ENCODE assay signal across 10 mouse cellular contexts in the genomic region with DNA sequence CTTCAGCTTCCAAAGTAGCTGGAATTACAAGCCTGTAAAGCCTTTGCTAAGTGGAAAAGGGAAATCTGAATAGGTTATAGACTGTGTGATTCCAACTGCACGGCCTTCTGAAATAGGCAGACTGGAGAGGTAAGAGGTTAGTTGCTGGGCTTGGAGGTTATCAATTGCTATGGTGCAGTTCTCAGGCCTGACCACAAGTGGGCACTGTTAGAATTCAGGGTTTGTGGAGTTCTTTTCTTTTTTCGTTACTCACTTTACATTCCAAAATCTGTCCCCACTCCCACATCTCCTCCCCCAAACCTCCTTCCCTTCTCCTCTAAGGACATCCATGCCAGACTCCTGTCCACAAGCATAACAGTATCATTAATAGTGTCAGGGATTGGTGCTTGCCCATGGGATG. TPM values are rescaled to one million over a fixed set of nuclear protein-coding genes. Genes with fewer than 3 reads are reported as not detected.
DNase-seq lines count a peak whose midpoint lies in the region; ATAC-seq lines count a peak whose summit lies in the region.
"Had no signal": no experiment of that assay in that cellular context is flagged by ENCODE, and none has a peak within 500 bp of the region (broad histone marks: within the 10 kb centered on the region; RNA-seq: fewer than 3 reads in every experiment).

No protein-coding gene starts in this region.

- no peak for ATAC-seq in intestine, embryonic 14.5 days (replicated peaks; ENCODE audit: low FRiP score, low TSS enrichment, low read depth)
- no peak for ATAC-seq in intestine, embryonic 16.5 days
- ATAC-seq in CD4-positive, CD25-positive, alpha-beta regulatory T cell, adult 4 months: peak; percentile 76
- ATAC-seq in common myeloid progenitor, adult 5-6 weeks (replicated peaks; ENCODE audit: low read depth, poor library complexity, severe bottlenecking): peak; percentile 83
- ATAC-seq in limb, embryonic 11.5 days (ENCODE audit: insufficient number of reproducible peaks, low FRiP score, low TSS enrichment, low read depth): no peak

- peaks cover 23% of the 10 kb centered on the region for H3K36me3 ChIP-seq in intestine, embryonic 14.5 days (ENCODE audit: control insufficient read depth, insufficient read depth, low read length)
- peaks cover 12% of the 10 kb centered on the region; the same call in 1 of the 2 replicates for H3K36me3 ChIP-seq in intestine, embryonic 16.5 days (ENCODE audit: control insufficient read depth, insufficient read depth, low read length)
- peaks cover 4% of the 10 kb centered on the region for H3K36me3 ChIP-seq in limb, embryonic 11.5 days (ENCODE audit: control insufficient read depth, insufficient read depth, low read length)

- H3K4me3 ChIP-seq in intestine, embryonic 14.5 days (ENCODE audit: low read depth, low read length): no peak overlapping the region
- no peak overlapping the region for H3K4me3 ChIP-seq in intestine, embryonic 16.5 days (ENCODE audit: low read length)
- no peak overlapping the region for H3K4me3 ChIP-seq in limb, embryonic 11.5 days (ENCODE audit: low read depth, low read length)
- H3K4me3 ChIP-seq: liver, embryonic 15.5 days had no signal

- no peaks in the 10 kb centered on the region for H3K9me3 ChIP-seq in intestine, embryonic 14.5 days (ENCODE audit: control insufficient read depth, low read length)
- no peaks in the 10 kb centered on the region for H3K9me3 ChIP-seq in intestine, embryonic 16.5 days (ENCODE audit: control insufficient read depth, low read length)
- no peaks in the 10 kb centered on the region for H3K9me3 ChIP-seq in limb, embryonic 11.5 days (ENCODE audit: control insufficient read depth, low read length)
- H3K9me3 ChIP-seq: liver, embryonic 15.5 days had no signal

- H3K4me1 ChIP-seq in intestine, embryonic 14.5 days (replicated peaks; ENCODE audit: control insufficient read depth, insufficient read depth, low read length): no peaks in the 10 kb centered on the region
- H3K4me1 ChIP-seq in intestine, embryonic 16.5 days (ENCODE audit: control insufficient read depth, insufficient read depth, low read length): no peaks in the 10 kb centered on the region
- no peaks in the 10 kb centered on the region for H3K4me1 ChIP-seq in limb, embryonic 11.5 days (ENCODE audit: control insufficient read depth, insufficient read depth, low read length)

- H3K27me3 ChIP-seq in intestine, embryonic 14.5 days (replicated peaks; ENCODE audit: control insufficient read depth, insufficient read depth, low read length): no peaks in the 10 kb centered on the region
- H3K27me3 ChIP-seq in intestine, embryonic 16.5 days (replicated peaks; ENCODE audit: control insufficient read depth, insufficient read depth, low read length): no peaks in the 10 kb centered on the region
- no peaks in the 10 kb centered on the region for H3K27me3 ChIP-seq in limb, embryonic 11.5 days (ENCODE audit: control insufficient read depth, insufficient read depth, low read length)
- H3K27me3 ChIP-seq: liver, embryonic 15.5 days had no signal

- DNase-seq in intestine, embryonic 14.5 days (ENCODE audit: low spot score): peak; percentile 64
- DNase-seq in A20 (ENCODE audit: low read depth, low spot score): peak; percentile 60
- DNase-seq in limb, embryonic 11.5 days (ENCODE audit: low spot score): peak; percentile 65
- DNase-seq in spleen, adult 12 weeks (ENCODE audit: low spot score): peak; percentile 35
- DNase-seq in left cerebral cortex, adult 11 months (ENCODE audit: low spot score): no peak

- H3K27ac ChIP-seq in intestine, embryonic 14.5 days (ENCODE audit: low read depth): no peak overlapping the region
- no peak overlapping the region for H3K27ac ChIP-seq in intestine, embryonic 16.5 days (ENCODE audit: low read length)
- H3K27ac ChIP-seq in limb, embryonic 11.5 days (replicated peaks; ENCODE audit: low read depth, low read length): no peak overlapping the region
- H3K27ac ChIP-seq: liver, embryonic 15.5 days had no signal

- H3K9ac ChIP-seq in intestine, embryonic 14.5 days (ENCODE audit: low read length): no peak overlapping the region
- no peak overlapping the region for H3K9ac ChIP-seq in intestine, embryonic 16.5 days (ENCODE audit: low read depth, low read length)
- H3K9ac ChIP-seq in limb, embryonic 11.5 days (ENCODE audit: low read length): no peak overlapping the region
- H3K9ac ChIP-seq: liver, embryonic 15.5 days had no signal

- no peak overlapping the region for H3K4me2 ChIP-seq in intestine, embryonic 14.5 days (ENCODE audit: low read length)
- H3K4me2 ChIP-seq in intestine, embryonic 16.5 days (ENCODE audit: low read depth, low read length): no peak overlapping the region
- no peak overlapping the region for H3K4me2 ChIP-seq in limb, embryonic 11.5 days (ENCODE audit: low read depth, severe bottlenecking)
- H3K4me2 ChIP-seq: liver, embryonic 15.5 days had no signal

- 32% methylated on average over 2 of the region's 2 CpGs for WGBS in intestine, embryonic 14.5 days
- 48% methylated on average over 2 of the region's 2 CpGs for WGBS in intestine, embryonic 16.5 days
- WGBS in limb, embryonic 11.5 days: 41% methylated on average over 2 of the region's 2 CpGs

RNA-seq across cellular contexts. Expression of a gene that starts 8.0 kb away (rescaled TPM):
- polyA plus RNA-seq in intestine, embryonic 14.5 days (2014; fragmentation: Nextera tagmentation; extraction: Ambion mirVana): 802 and 852 TPM in 2 replicates
- 646 and 660 TPM in 2 replicates for polyA plus RNA-seq in intestine, embryonic 16.5 days (2015; fragmentation: Nextera tagmentation; extraction: Ambion mirVana)
- 100 to 1,000 TPM; 912 to 987 TPM for polyA plus RNA-seq in CD4-positive, CD25-positive, alpha-beta regulatory T cell, adult 4 months (2017; shearing (Covaris generic))
- 42.3 and 56.5 TPM in 2 replicates for total RNA-seq in common myeloid progenitor, adult 5-6 weeks (2017)
- 778 and 804 TPM in 2 replicates for polyA plus RNA-seq in limb, embryonic 11.5 days (2014; fragmentation: Nextera tagmentation; extraction: Ambion mirVana)

RNA-seq across cellular contexts. Expression of a gene that starts 31.6 kb away (rescaled TPM):
- polyA plus RNA-seq in intestine, embryonic 14.5 days (2014; fragmentation: Nextera tagmentation; extraction: Ambion mirVana): 182 and 190 TPM in 2 replicates
- polyA plus RNA-seq in intestine, embryonic 16.5 days (2015; fragmentation: Nextera tagmentation; extraction: Ambion mirVana): 153 and 156 TPM in 2 replicates
- 100 to 1,000 TPM; 244 to 324 TPM for polyA plus RNA-seq in CD4-positive, CD25-positive, alpha-beta regulatory T cell, adult 4 months (2017; shearing (Covaris generic))
- 458 and 478 TPM in 2 replicates for total RNA-seq in common myeloid progenitor, adult 5-6 weeks (2017)
- polyA plus RNA-seq in limb, embryonic 11.5 days (2014; fragmentation: Nextera tagmentation; extraction: Ambion mirVana): 195 and 197 TPM in 2 replicates

RNA-seq across cellular contexts. Expression of a gene that starts 31.8 kb away (rescaled TPM):
- not detected in 2 replicates for polyA plus RNA-seq in intestine, embryonic 14.5 days (2014; fragmentation: Nextera tagmentation; extraction: Ambion mirVana)
- polyA plus RNA-seq in intestine, embryonic 16.5 days (2015; fragmentation: Nextera tagmentation; extraction: Ambion mirVana): not detected in 2 replicates
- under 1 TPM in 1 of 2 experiments, not detected in 1; 0.26 TPM for polyA plus RNA-seq in CD4-positive, CD25-positive, alpha-beta regulatory T cell, adult 4 months (2017; shearing (Covaris generic))
- not detected in 2 replicates for total RNA-seq in common myeloid progenitor, adult 5-6 weeks (2017)
- not detected in 2 replicates for polyA plus RNA-seq in limb, embryonic 11.5 days (2014; fragmentation: Nextera tagmentation; extraction: Ambion mirVana)
- polyA plus RNA-seq: liver, embryonic 15.5 days; stomach, embryonic 16.5 days had no signal

RNA-seq across cellular contexts. Expression of a gene that starts 34.5 kb away (rescaled TPM):
- polyA plus RNA-seq in intestine, embryonic 14.5 days (2014; fragmentation: Nextera tagmentation; extraction: Ambion mirVana): not detected in 2 replicates
- not detected in 2 replicates for polyA plus RNA-seq in intestine, embryonic 16.5 days (2015; fragmentation: Nextera tagmentation; extraction: Ambion mirVana)
- not detected for polyA plus RNA-seq in CD4-positive, CD25-positive, alpha-beta regulatory T cell, adult 4 months (2017; shearing (Covaris generic))
- not detected in 2 replicates for total RNA-seq in common myeloid progenitor, adult 5-6 weeks (2017)
- not detected in 2 replicates for polyA plus RNA-seq in limb, embryonic 11.5 days (2014; fragmentation: Nextera tagmentation; extraction: Ambion mirVana)
- polyA plus RNA-seq: liver, embryonic 15.5 days; stomach, embryonic 16.5 days had no signal

RNA-seq across cellular contexts. Expression of a gene that starts 53.1 kb away (rescaled TPM):
- 37.7 and 38.6 TPM in 2 replicates for polyA plus RNA-seq in intestine, embryonic 14.5 days (2014; fragmentation: Nextera tagmentation; extraction: Ambion mirVana)
- 48.1 and 50.9 TPM in 2 replicates for polyA plus RNA-seq in intestine, embryonic 16.5 days (2015; fragmentation: Nextera tagmentation; extraction: Ambion mirVana)
- polyA plus RNA-seq in CD4-positive, CD25-positive, alpha-beta regulatory T cell, adult 4 months (2017; shearing (Covaris generic)): under 1 TPM; 0.07 to 0.15 TPM
- total RNA-seq in common myeloid progenitor, adult 5-6 weeks (2017): 1.0 and 1.9 TPM in 2 replicates
- 8.1 and 9.3 TPM in 2 replicates for polyA plus RNA-seq in limb, embryonic 11.5 days (2014; fragmentation: Nextera tagmentation; extraction: Ambion mirVana)

Comparison
In these comparisons a context has a peak if more than half of its experiments do, and no peak if none do; other contexts are left out.
1. ATAC-seq: peak in CD4-positive, CD25-positive, alpha-beta regulatory T cell, adult 4 months (single experiment) and common myeloid progenitor, adult 5-6 weeks (single experiment); none in intestine, embryonic 14.5 days (single experiment), intestine, embryonic 16.5 days (single experiment) and limb, embryonic 11.5 days (single experiment).